Mouse (Mus musculus) gastrocnemius, postnatal 14 days (tissue): ENCODE data around the gene Olfr358. TPM values are rescaled to one million over a fixed set of nuclear protein-coding genes. Genes with fewer than 3 reads are reported as not detected.

Experiments used
- DNase-seq: peaks from one replicate; pipeline ENCODE4 v3.0.0; 2021; ENCODE audit warnings: mixed read lengths
- intact Hi-C: fragments of 180-260 bp; cut with DNase I; formaldehyde crosslinking; loops from one replicate; pipeline ENCODE4 v1.15.1; 2025; ENCODE audit warnings: low total_unique reads
- long read RNA-seq, 2 experiments: library from polyadenylated mRNA; stranded (forward); transcript quantifications; one replicate each; pipeline ENCODE4 v2.0.0; 2021
- total RNA-seq, 2 experiments: library from RNA; stranded (reverse); gene quantifications; 2 replicates each; pipeline ENCODE4 v1.2.3; 2021

Olfr358 gene
- not detected for total RNA-seq
- long read RNA-seq, experiment 1 = 0 reads
- long read RNA-seq, experiment 2 = 0 reads

DNA sequence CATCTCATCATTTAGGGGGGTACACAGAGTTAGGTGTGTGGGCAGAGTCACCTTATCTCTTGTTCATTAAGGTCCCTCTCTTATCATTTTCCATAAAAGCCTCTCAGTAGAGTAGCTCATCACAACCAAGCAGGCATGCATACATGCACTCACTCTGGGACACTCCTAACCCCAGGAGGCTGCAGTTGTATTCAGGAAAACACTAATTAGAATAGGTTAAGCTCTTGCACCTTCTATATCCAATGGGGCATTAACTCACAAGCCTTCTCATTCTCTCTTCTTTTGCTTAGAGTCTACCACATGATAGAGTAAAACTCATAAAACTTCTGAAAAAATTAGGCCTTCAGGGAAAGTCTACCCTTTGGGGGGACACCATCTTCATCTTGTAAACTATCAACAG lies at the start of gene Olfr358:
Olfr358 (minus strand) TSS at position 101 of the 400 bp plus-strand sequence.
- intact Hi-C loops = no loop called here
- DNase-seq = no peak

DNA sequence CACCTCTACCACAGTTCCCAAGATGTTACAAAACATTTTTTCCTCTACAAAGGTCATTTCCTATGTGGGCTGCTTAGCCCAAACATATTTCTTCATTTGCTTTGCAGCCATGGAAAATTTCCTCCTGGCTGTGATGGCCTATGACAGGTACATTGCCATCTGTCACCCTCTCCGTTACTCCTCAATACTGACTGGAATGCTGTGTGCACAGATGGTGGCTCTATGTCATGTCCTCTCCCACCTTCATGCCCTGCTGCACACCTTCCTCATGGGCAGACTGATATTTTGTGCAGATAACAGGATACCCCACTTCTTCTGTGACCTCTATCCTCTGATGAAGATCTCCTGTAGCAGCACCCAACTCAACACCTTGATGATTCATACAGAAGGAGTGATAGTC lies 12.1 kb downstream of the Olfr358 start:
- DNase-seq = no peak
- intact Hi-C loops = no loop called here

DNA sequence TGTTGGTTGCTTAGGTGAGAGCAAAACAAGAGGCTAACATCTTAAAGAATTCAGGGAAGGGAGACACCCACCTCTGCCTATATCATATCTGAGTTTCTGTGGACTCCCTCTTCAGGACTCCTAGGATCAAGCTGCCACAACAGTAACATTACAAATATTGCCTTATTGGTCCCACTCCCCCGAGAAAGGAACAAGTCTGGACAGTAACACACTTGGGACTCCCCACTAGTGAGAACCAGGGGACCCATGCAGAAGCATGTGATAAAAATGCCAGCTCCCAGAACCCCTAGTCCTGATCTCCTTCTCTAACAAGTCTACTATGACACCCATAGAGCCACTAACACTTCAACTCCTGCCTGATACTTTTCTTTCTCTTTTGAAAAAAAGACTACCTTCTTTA lies 15.6 kb downstream of the Olfr358 start, which contains the start of gene Olfr357:
Olfr357 (plus strand) TSS at position 301 of the 400 bp plus-strand sequence.
- DNase-seq = no peak
- intact Hi-C loops = no loop called here

Other genes starting within 250 kb of the Olfr358 start
- not detected for gene Olfr348, start 225.1 kb downstream of the Olfr358 start, total RNA-seq
- not detected for gene Olfr50, start 218.8 kb downstream of the Olfr358 start, total RNA-seq
- not detected for gene Olfr3, start 192.3 kb downstream of the Olfr358 start, total RNA-seq
- not detected for gene Olfr350, start 163.0 kb downstream of the Olfr358 start, total RNA-seq
- gene Olfr351, start 146.7 kb downstream of the Olfr358 start, total RNA-seq = not detected
- not detected for gene Olfr352, start 140.9 kb downstream of the Olfr358 start, total RNA-seq
- not detected for gene Olfr353, start 116.4 kb downstream of the Olfr358 start, total RNA-seq
- gene Olfr354, start 103.7 kb downstream of the Olfr358 start, total RNA-seq = not detected
- gene Olfr355, start 80.4 kb downstream of the Olfr358 start, total RNA-seq = not detected
- gene Olfr356, start 72.2 kb downstream of the Olfr358 start, total RNA-seq = not detected
- gene Olfr357, start 15.5 kb downstream of the Olfr358 start, total RNA-seq = not detected
- gene Olfr360, start 56.4 kb upstream of the Olfr358 start, total RNA-seq = not detected
- not detected for gene Olfr361, start 80.0 kb upstream of the Olfr358 start, total RNA-seq
- not detected for gene Olfr362, start 108.6 kb upstream of the Olfr358 start, total RNA-seq
- gene Olfr364-ps1, start 130.0 kb upstream of the Olfr358 start, total RNA-seq = not detected
- not detected for gene Olfr365, start 178.9 kb upstream of the Olfr358 start, total RNA-seq
- not detected for gene Olfr366, start 202.2 kb upstream of the Olfr358 start, total RNA-seq